Mouse (Mus musculus) hindbrain, embryonic 10.5 days (tissue): Measurements from ENCODE around the gene Gpr26. TPM values are rescaled to one million over a fixed set of nuclear protein-coding genes. Genes with fewer than 3 reads are reported as not detected.
A peak's percentile ranks its signal among the peaks of the same experiment; 100 is the strongest.

Experiments
- DNase-seq: peaks from one replicate; pipeline ENCODE4 v3.0.0-alpha.2; 2017; ENCODE audit warnings: low spot score
- H3K27ac ChIP-seq: fragments of 300-500 bp; sonication (generic); 2 replicates; pipeline ENCODE4 v1.5.1; 2016; ENCODE audit warnings: mild to moderate bottlenecking, moderate library complexity
- H3K27me3 ChIP-seq: fragments of 300-500 bp; sonication (generic); 2 replicates; pipeline ENCODE4 v1.6.1; 2016; ENCODE audit warnings: mild to moderate bottlenecking; ENCODE audit not compliant: poor library complexity, insufficient read depth, severe bottlenecking
- H3K36me3 ChIP-seq: fragments of 300-500 bp; sonication (generic); 2 replicates; pipeline ENCODE4 v1.6.1; 2016; ENCODE audit warnings: mild to moderate bottlenecking, moderate library complexity
- H3K4me1 ChIP-seq: fragments of 300-500 bp; sonication (generic); replicated peaks from 2 replicates; pipeline ENCODE4 v1.6.1; 2016; ENCODE audit warnings: mild to moderate bottlenecking
- H3K4me3 ChIP-seq: fragments of 300-500 bp; sonication (generic); 2 replicates; pipeline ENCODE4 v1.5.1; 2016; ENCODE audit warnings: mild to moderate bottlenecking, moderate library complexity
- H3K9me3 ChIP-seq: fragments of 300-500 bp; sonication (generic); 2 replicates; pipeline ENCODE4 v1.6.1; 2016; ENCODE audit warnings: mild to moderate bottlenecking, moderate library complexity
- WGBS: fragments of 180-500 bp; shearing (Covaris S2); methylation state at CpG from one replicate; pipeline ENCODE4 v1.1.7; 2016; 5-methylcytosine and 5-hydroxymethylcytosine counted together
- polyA plus RNA-seq: library from polyadenylated mRNA; unstranded; fragments of >200 nt; fragmentation: Nextera tagmentation; extraction: Ambion mirVana; gene quantifications from 2 replicates; pipeline ENCODE4 v1.2.1, GENCODE M21; 2016

Gpr26 gene
- polyA plus RNA-seq = 0.07 TPM in 1 of 2 replicates, not detected in the other

GRCm38 (mm10) chr7:131966023-131966915 lies at the start of gene Gpr26:
TSS of gene Gpr26 (plus strand) at chr7:131966460.
- no peaks in the 10 kb centered on the region for H3K9me3 ChIP-seq
- H3K4me1 ChIP-seq = peaks cover 17% of the 10 kb centered on the region
- peak within 1 kb of the TSS; percentile 56 for H3K4me3 ChIP-seq
- H3K36me3 ChIP-seq = no peaks in the 10 kb centered on the region
- WGBS = 1% methylated on average over 32 of the region's 32 CpGs
- peaks cover 60% of the 10 kb centered on the region for H3K27me3 ChIP-seq
- peak within 1 kb of the TSS; percentile 54 for H3K27ac ChIP-seq
- DNase-seq = no peak

- WGBS = 52% methylated on average over 7 of the region's 7 CpGs
- Histone ChIP-seq H3K36me3 (no peaks in the 10 kb centered on the region), H3K27ac (no peak overlapping the region), H3K9me3 (no peaks in the 10 kb centered on the region), H3K4me1 (no peaks in the 10 kb centered on the region), H3K27me3 (no peaks in the 10 kb centered on the region), H3K4me3 (no peak overlapping the region)
- peak; percentile 6 for DNase-seq
Measured at GRCm38 (mm10) chr7:131917384-131917783, 48.9 kb upstream of the Gpr26 start.

DNA sequence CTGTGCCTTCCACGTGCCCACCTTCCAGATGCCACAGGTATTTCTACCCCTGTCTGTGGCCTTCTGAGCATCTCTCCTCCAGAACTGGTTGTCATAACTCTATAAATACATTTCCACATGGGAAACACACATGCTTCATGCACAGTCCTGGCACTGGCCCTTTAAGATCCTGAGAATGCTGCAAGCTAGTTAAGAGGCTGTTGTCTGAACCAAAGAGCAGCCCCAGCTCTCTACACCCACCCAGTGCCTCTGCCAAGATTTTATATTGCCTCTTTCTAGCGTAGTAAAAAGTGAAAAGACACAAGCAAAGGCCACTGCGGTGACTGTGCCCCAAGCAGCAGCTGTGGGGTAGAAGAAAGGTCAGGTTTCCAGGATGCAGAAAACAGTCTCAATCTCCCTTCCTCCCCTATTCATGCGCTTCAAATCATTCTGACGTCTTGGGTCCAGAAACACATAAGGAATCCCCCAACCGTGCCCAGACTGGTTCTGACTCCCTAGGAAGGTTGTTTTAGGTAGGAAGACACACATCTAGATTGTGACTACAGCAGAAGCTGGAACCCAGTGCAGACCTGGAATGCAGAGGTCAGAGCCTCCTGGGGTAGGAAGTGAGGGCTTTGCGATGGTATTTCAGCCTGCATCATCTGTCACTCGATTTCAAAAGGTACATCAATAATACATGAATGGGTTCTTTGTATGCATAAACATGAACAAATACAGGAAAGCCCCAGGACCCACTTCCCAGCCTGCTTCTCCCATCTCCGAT lies 38.8 kb upstream of the Gpr26 start:
- Histone ChIP-seq H3K4me3 (no peak overlapping the region), H3K27me3 (no peaks in the 10 kb centered on the region), H3K36me3 (no peaks in the 10 kb centered on the region), H3K27ac (0 out of 2 replicates have a peak overlapping the region, but pooled peaks have one; percentile 53), H3K9me3 (no peaks in the 10 kb centered on the region), H3K4me1 (peaks cover 22% of the 10 kb centered on the region)
- WGBS = 38% methylated on average over 9 of the region's 9 CpGs
- DNase-seq = peak; percentile 11

DNA sequence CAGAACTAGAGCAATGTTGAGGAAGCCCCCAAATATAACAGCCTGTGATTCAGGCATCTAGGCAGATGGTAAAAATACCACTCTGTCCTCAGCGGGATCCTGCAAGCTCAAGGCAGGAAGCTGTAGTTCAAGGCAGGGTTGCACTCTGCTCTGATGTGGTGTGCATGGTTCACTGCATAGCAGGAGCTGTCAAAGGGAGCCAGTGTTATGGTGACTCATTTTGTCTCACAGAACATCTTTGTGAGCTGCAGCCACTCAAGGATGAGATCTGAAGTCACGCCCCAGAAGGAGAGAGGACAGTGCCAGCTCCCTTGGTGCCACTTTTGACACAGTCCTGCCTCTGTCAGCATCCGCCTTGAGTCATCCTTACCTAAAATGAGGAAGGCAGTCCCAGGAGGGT lies 28.6 kb upstream of the Gpr26 start:
- Histone ChIP-seq H3K27ac (no peak overlapping the region), H3K27me3 (no peaks in the 10 kb centered on the region), H3K36me3 (no peaks in the 10 kb centered on the region), H3K9me3 (no peaks in the 10 kb centered on the region), H3K4me3 (no peak overlapping the region), H3K4me1 (no peaks in the 10 kb centered on the region)
- no peak for DNase-seq
- 74% methylated on average over 3 of the region's 3 CpGs for WGBS

GRCm38 (mm10) chr7:131951131-131951530 lies 15.1 kb upstream of the Gpr26 start:
- no peak overlapping the region for H3K27ac ChIP-seq
- no peak for DNase-seq
- H3K4me1 ChIP-seq = peaks cover 7% of the 10 kb centered on the region
- no peaks in the 10 kb centered on the region for H3K36me3 ChIP-seq
- H3K4me3 ChIP-seq = no peak overlapping the region
- no peaks in the 10 kb centered on the region for H3K9me3 ChIP-seq
- H3K27me3 ChIP-seq = no peaks in the 10 kb centered on the region
- 79% methylated on average over 5 of the region's 5 CpGs for WGBS

GRCm38 (mm10) chr7:131953402-131953801 lies 12.9 kb upstream of the Gpr26 start:
- 57% methylated on average over 3 of the region's 3 CpGs for WGBS
- H3K27me3 ChIP-seq = no peaks in the 10 kb centered on the region

DNA sequence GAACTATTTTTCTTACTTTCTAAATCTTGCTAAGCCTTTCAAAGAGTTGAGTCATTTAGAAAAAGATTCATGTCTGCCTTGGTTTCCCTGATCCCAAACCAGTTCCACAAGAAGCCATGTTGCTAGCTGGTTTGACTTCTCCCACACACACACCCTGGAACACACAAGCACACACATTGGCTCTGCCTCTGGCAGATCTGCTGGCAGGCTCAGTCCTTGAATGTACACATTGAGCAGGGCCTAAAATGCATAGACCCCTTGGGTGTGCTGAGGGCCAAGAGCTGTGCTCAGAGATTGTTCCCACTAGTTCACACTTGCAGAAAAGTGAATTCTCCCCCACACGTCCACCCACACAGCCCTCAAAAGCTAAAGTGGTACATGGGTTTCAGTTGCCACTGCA lies 7.6 kb upstream of the Gpr26 start:
- no peak overlapping the region for H3K4me3 ChIP-seq
- no peaks in the 10 kb centered on the region for H3K4me1 ChIP-seq
- H3K36me3 ChIP-seq = no peaks in the 10 kb centered on the region
- no peak for DNase-seq
- no peaks in the 10 kb centered on the region for H3K9me3 ChIP-seq
- no peak overlapping the region for H3K27ac ChIP-seq
- H3K27me3 ChIP-seq = no peaks in the 10 kb centered on the region
- 72% methylated on average over 1 of the region's 1 CpGs for WGBS

More at GRCm38 (mm10) chr7:131953402-131953801, 12.9 kb upstream of the Gpr26 start:
- Histone ChIP-seq H3K9me3 (no peaks in the 10 kb centered on the region), H3K4me3 (no peak overlapping the region), H3K4me1 (peaks cover 7% of the 10 kb centered on the region), H3K36me3 (no peaks in the 10 kb centered on the region), H3K27ac (no peak overlapping the region)
- DNase-seq = no peak

- 31% methylated on average over 6 of the region's 6 CpGs for WGBS
- H3K4me3 ChIP-seq = no peak overlapping the region
- peaks cover 15% of the 10 kb centered on the region for H3K27me3 ChIP-seq
- no peaks in the 10 kb centered on the region for H3K4me1 ChIP-seq
- no peaks in the 10 kb centered on the region for H3K9me3 ChIP-seq
- no peak overlapping the region for H3K27ac ChIP-seq
- no peaks in the 10 kb centered on the region for H3K36me3 ChIP-seq
- DNase-seq = peak; percentile 66
Measured at GRCm38 (mm10) chr7:131960551-131960950, 5.7 kb upstream of the Gpr26 start.

- peaks cover 65% of the 10 kb centered on the region for H3K27me3 ChIP-seq
- H3K4me3 ChIP-seq = peak overlapping the region; percentile 56
- peaks cover 17% of the 10 kb centered on the region for H3K4me1 ChIP-seq
- H3K36me3 ChIP-seq = no peaks in the 10 kb centered on the region
- DNase-seq = peak; percentile 46
- WGBS = 6% methylated on average over 57 of the region's 57 CpGs
- H3K9me3 ChIP-seq = no peaks in the 10 kb centered on the region
- H3K27ac ChIP-seq = peak overlapping the region; percentile 54
Measured at GRCm38 (mm10) chr7:131966916-131967494, 745 bp downstream of the Gpr26 start.

GRCm38 (mm10) chr7:131970255-131970654 lies 4.0 kb downstream of the Gpr26 start:
- H3K9me3 ChIP-seq = no peaks in the 10 kb centered on the region
- DNase-seq = no peak
- 62% methylated on average over 3 of the region's 3 CpGs for whole genome bisulfite sequencing
- no peak overlapping the region for H3K27ac ChIP-seq
- H3K36me3 ChIP-seq = no peaks in the 10 kb centered on the region
- peaks cover 54% of the 10 kb centered on the region for H3K27me3 ChIP-seq
- peaks cover 17% of the 10 kb centered on the region for H3K4me1 ChIP-seq
- H3K4me3 ChIP-seq = no peak overlapping the region

DNA sequence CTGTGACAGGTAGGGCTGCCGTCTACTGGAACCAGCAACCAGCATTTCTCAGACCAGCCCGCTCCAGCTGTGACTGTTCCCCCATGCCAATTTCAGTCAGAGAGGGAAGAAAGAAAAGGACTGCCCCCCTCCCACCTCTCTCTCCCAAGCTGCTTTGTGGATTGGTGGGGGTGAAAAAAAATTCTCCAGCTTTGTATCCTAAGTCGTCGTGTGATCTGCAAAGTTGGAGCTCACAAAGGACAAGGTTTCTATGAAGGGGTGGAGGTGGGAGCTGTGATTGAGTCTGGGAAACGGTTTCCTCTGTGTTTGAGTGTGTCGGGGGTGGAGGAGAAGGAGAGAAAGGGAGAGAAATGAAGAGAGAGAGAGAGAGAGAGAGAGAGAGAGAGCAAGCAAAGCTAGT lies 9.6 kb downstream of the Gpr26 start:
- no peaks in the 10 kb centered on the region for H3K36me3 ChIP-seq
- DNase-seq = no peak
- peaks cover 8% of the 10 kb centered on the region; the same call in 1 of the 2 replicates for H3K4me1 ChIP-seq
- no peak overlapping the region for H3K27ac ChIP-seq
- H3K9me3 ChIP-seq = no peaks in the 10 kb centered on the region
- H3K4me3 ChIP-seq = no peak overlapping the region
- 65% methylated on average over 6 of the region's 6 CpGs for WGBS
- 0 out of 2 replicates have a peak, but pooled peaks cover 6% of the 10 kb centered on the region for H3K27me3 ChIP-seq

- Histone ChIP-seq H3K4me1 (peaks cover 8% of the 10 kb centered on the region; the same call in 1 of the 2 replicates), H3K9me3 (no peaks in the 10 kb centered on the region), H3K36me3 (no peaks in the 10 kb centered on the region), H3K27me3 (no peaks in the 10 kb centered on the region), H3K27ac (no peak overlapping the region), H3K4me3 (no peak overlapping the region)
- DNase-seq = no peak
- 89% methylated on average over 11 of the region's 11 CpGs for WGBS
Measured at GRCm38 (mm10) chr7:131978609-131979008, 12.3 kb downstream of the Gpr26 start.
